Mouse (Mus musculus): ENCODE data around the gene Btn2a2. TPM values are rescaled to one million over a fixed set of nuclear protein-coding genes. Genes with fewer than 3 reads are reported as not detected.
A peak's percentile ranks its signal among the peaks of the same experiment; 100 is the strongest.

Btn2a2 gene
- polyA plus RNA-seq, 1 experiment from 2014 or later = not detected

DNA sequence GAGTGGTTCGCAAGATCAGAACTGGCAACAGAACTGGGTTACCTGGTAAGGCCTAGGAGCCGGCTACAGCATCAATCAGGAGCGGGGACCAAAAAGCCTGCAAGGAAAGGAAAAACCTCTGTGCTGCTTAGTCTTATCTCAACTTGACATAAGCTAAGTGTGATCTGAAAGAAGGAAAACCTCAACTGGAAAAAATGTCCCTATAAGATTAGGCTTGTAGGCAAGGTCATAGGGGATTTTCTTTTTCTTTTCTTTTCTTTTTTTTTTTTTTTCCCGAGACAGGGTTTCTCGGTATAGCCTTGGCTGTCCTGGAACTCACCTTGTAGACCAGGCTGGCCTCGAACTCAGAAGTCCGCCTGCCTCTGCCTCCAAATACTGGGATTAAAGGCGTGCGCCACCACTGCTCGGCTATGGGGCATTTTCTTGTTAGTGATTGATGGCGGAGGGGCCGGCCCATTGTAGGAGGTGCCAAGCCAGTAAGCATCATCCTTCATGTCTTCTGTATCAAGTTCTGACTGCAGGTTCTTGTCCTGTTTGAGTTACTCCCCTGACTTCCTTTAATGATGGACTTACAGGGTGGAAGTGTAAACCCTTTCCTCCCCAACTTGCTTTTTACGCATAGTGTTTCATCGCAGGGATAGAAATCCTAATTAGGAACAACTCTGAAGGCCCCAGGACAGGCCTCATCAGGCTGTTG, 18.3 kb upstream of the Btn2a2 start:
- ATAC-seq = peak; percentile 22; the same call in 1 of the 2 replicates
- Histone ChIP-seq H3K4me3 (ENCODE audit: low read depth, low read length) (no peak overlapping the region), H3K4me2 (ENCODE audit: low read depth, low read length) (peak overlapping the region; percentile 76)

DNA sequence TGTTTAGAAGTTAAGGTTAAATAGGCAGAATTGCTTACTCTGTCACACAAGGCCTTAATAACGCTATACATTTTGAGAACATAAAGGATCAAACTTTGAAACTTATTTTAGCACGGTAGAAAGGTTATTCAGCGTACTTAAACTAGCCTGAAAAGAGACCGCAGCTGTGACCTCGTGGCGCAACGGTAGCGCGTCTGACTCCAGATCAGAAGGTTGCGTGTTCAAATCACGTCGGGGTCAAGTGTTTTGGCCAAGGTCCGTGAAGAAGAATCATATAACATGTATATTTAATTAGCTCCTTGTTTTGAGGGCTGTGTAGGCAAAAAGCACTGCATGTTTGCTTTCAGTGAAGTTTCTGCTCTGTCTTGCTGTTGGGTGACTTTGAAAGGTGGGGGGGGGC, 17.7 kb upstream of the Btn2a2 start:
- 4% methylated on average over 13 of the region's 13 CpGs for WGBS (ENCODE audit: insufficient replicate concordance)
- Histone ChIP-seq H3K4me2 (ENCODE audit: low read depth, low read length) (peak overlapping the region; percentile 76), H3K4me1 (ENCODE audit: insufficient read depth) (peaks cover 17% of the 10 kb centered on the region), H3K4me3 (ENCODE audit: low read depth, low read length) (peak overlapping the region; percentile 36; the same call in 1 of the 2 replicates), H3K9ac (replicated peaks) (no peak overlapping the region; the same call in 1 of the 2 replicates), H3K36me3 (replicated peaks; ENCODE audit: insufficient read depth, low read length) (no peaks in the 10 kb centered on the region), H3K9me3 (ENCODE audit: low read length) (no peaks in the 10 kb centered on the region), H3K27me3 (ENCODE audit: insufficient read depth, low read length) (no peaks in the 10 kb centered on the region), H3K27ac (ENCODE audit: low read depth) (no peak overlapping the region)
- no peak for TF ChIP-seq CTCF (IDR thresholded peaks at IDR 0.05; ENCODE audit: low read depth)
- TF ChIP-seq EP300 (IDR thresholded peaks at IDR 0.05; ENCODE audit: low read depth) = no peak
- DNase-seq (peak; percentile 78), ATAC-seq (peak; percentile 73)

More for the DNA sequence above, 18.3 kb upstream of the Btn2a2 start:
- no peaks in the 10 kb centered on the region for H3K27me3 ChIP-seq (ENCODE audit: insufficient read depth, low read length)
- H3K9me3 ChIP-seq (ENCODE audit: low read length) = no peaks in the 10 kb centered on the region
- TF ChIP-seq EP300 (IDR thresholded peaks at IDR 0.05; ENCODE audit: low read depth) (no peak), CTCF (IDR thresholded peaks at IDR 0.05; ENCODE audit: low read depth) (no peak)
- H3K27ac ChIP-seq (ENCODE audit: low read depth) = no peak overlapping the region
- H3K9ac ChIP-seq (replicated peaks) = no peak overlapping the region
- no peaks in the 10 kb centered on the region for H3K36me3 ChIP-seq (replicated peaks; ENCODE audit: insufficient read depth, low read length)
- peak; percentile 34 for DNase-seq
- 22% methylated on average over 14 of the region's 14 CpGs for WGBS (ENCODE audit: insufficient replicate concordance)
- peaks cover 17% of the 10 kb centered on the region for H3K4me1 ChIP-seq (ENCODE audit: insufficient read depth)

DNA sequence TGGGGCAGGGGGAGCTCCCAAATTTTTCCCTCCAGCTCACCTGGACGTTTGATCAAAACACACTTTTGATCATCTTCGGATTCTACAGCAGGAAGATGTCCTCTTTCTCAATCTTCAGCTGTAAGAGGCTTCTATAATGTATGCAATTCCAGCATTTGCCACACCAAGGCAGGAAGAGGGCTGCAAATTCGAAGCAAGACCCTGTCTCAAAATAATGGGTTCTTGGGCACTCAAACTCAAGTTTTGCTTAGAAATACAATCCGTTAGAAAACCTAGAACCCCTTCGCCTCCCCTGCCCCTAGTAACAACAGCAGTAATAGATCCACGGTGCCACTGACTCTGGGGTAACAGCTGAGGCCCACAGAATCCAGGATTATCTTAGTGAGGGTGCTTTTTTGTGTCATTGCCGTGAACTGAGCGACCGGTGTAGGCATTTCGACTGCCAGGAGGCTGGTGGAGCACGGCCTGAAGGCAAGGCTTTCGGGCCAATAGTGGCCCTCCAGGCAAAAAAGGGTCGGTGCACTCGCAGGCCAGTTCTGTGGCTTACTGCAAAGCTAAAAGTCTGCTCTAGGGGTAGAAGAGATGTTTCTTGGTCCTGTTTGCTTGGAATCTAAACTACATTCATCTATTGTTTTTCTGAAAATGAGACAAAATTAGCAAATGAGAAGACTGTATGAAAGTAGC, 17.1 kb upstream of the Btn2a2 start:
- TF ChIP-seq CTCF (IDR thresholded peaks at IDR 0.05; ENCODE audit: low read depth) (no peak), EP300 (IDR thresholded peaks at IDR 0.05; ENCODE audit: low read depth) (no peak)
- H3K9ac ChIP-seq (replicated peaks) = peak overlapping the region; percentile 67
- DNase-seq (peak; percentile 26), ATAC-seq (peak; percentile 58)
- H3K9me3 ChIP-seq (ENCODE audit: low read length) = no peaks in the 10 kb centered on the region
- 8% methylated on average over 14 of the region's 14 CpGs for WGBS (ENCODE audit: insufficient replicate concordance)
- H3K27me3 ChIP-seq (ENCODE audit: insufficient read depth, low read length) = no peaks in the 10 kb centered on the region
- peaks cover 17% of the 10 kb centered on the region for H3K4me1 ChIP-seq (ENCODE audit: insufficient read depth)
- peak overlapping the region; percentile 76 for H3K4me2 ChIP-seq (ENCODE audit: low read depth, low read length)
- peak overlapping the region; percentile 36 for H3K4me3 ChIP-seq (ENCODE audit: low read depth, low read length)
- H3K36me3 ChIP-seq (replicated peaks; ENCODE audit: insufficient read depth, low read length) = no peaks in the 10 kb centered on the region
- H3K27ac ChIP-seq (ENCODE audit: low read depth) = peak overlapping the region; percentile 45; the same call in 1 of the 2 replicates

DNA sequence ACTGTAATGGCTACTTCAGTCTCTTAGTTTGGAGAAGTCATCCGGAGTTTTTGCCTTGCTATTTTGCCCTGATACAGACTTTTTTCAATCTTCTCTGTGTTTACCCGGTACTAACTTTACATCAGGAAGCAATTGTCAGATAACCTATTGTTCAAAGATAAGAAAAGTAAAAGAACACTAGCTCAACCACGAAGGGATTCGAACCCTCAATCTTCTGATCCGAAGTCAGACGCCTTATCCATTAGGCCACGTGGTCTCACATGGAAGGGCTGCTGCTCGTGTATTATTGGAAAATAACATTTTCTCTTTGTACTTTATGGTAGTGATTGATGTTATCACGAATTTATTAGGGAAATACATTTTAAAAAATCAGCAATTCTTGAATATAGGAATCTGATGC, 15.1 kb upstream of the Btn2a2 start:
- Histone ChIP-seq H3K9ac (replicated peaks) (no peak overlapping the region), H3K36me3 (replicated peaks; ENCODE audit: insufficient read depth, low read length) (no peaks in the 10 kb centered on the region), H3K9me3 (ENCODE audit: low read length) (no peaks in the 10 kb centered on the region), H3K4me3 (ENCODE audit: low read depth, low read length) (no peak overlapping the region), H3K4me1 (ENCODE audit: insufficient read depth) (peaks cover 20% of the 10 kb centered on the region), H3K4me2 (ENCODE audit: low read depth, low read length) (no peak overlapping the region), H3K27ac (ENCODE audit: low read depth) (no peak overlapping the region), H3K27me3 (ENCODE audit: insufficient read depth, low read length) (no peaks in the 10 kb centered on the region)
- ATAC-seq (no peak), DNase-seq (peak; percentile 72)
- no peak for TF ChIP-seq EP300 (IDR thresholded peaks at IDR 0.05; ENCODE audit: low read depth)
- no peak for TF ChIP-seq CTCF (IDR thresholded peaks at IDR 0.05; ENCODE audit: low read depth)
- 2% methylated on average over 9 of the region's 9 CpGs for WGBS (ENCODE audit: insufficient replicate concordance)

DNA sequence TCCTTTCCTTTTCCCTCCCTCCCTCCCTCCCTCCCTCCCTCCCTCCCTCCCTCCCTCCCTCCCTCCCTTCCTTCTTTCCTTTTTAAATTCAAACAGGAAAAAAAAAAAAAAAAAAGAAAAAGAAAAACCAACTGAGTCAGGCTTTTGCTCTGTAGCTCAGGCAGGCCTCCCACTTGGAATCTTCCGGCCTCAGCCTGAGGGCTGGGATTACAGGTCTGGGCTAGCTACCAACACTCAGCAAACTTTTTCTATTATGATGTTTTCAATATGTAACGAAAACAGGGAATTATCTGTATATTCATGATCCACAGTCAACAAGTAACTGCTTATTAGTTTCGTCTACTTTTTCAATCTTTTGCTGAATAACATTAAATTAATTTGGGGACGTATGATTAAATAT, 14.3 kb upstream of the Btn2a2 start:
- H3K9me3 ChIP-seq (ENCODE audit: low read length) = no peaks in the 10 kb centered on the region
- no peak overlapping the region for H3K27ac ChIP-seq (ENCODE audit: low read depth)
- H3K9ac ChIP-seq (replicated peaks) = no peak overlapping the region
- 75% methylated on average over 4 of the region's 4 CpGs for WGBS (ENCODE audit: insufficient replicate concordance)
- ATAC-seq (no peak), DNase-seq (no peak)
- no peak overlapping the region for H3K4me3 ChIP-seq (ENCODE audit: low read depth, low read length)
- TF ChIP-seq EP300 (IDR thresholded peaks at IDR 0.05; ENCODE audit: low read depth) (no peak), CTCF (IDR thresholded peaks at IDR 0.05; ENCODE audit: low read depth) (no peak)
- no peaks in the 10 kb centered on the region for H3K36me3 ChIP-seq (replicated peaks; ENCODE audit: insufficient read depth, low read length)
- no peak overlapping the region for H3K4me2 ChIP-seq (ENCODE audit: low read depth, low read length)
- peaks cover 23% of the 10 kb centered on the region for H3K4me1 ChIP-seq (ENCODE audit: insufficient read depth)
- H3K27me3 ChIP-seq (ENCODE audit: insufficient read depth, low read length) = no peaks in the 10 kb centered on the region

DNA sequence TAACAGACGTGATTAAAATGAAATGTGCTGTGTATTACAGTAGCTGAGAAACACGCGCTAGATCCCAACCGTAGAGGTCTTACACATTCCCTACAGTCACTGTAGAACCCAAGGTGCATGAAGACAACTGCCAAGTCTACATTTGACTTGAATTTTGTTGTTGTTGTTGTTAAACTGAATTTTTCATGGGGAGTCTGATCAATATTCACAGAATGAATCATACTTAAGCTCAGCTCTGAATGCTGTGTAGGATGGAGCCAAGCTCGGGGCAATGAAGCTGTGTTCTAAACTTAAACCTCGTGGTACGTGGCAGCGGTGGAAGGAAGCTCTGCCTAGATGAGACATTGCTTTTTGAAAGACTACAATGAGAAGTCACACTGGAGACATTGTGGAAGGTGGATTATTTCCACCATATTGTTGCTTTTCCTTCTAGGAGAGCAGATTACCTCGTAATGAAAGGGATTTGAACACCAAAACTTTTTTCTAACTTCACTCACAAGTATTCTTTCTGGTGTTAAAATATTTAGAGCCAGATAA, 13.4 kb upstream of the Btn2a2 start:
- H3K4me2 ChIP-seq (ENCODE audit: low read depth, low read length) = peak overlapping the region; percentile 47

More for the DNA sequence above, 13.4 kb upstream of the Btn2a2 start:
- Histone ChIP-seq H3K9ac (replicated peaks) (no peak overlapping the region), H3K27ac (ENCODE audit: low read depth) (no peak overlapping the region), H3K9me3 (ENCODE audit: low read length) (no peaks in the 10 kb centered on the region), H3K27me3 (ENCODE audit: insufficient read depth, low read length) (no peaks in the 10 kb centered on the region), H3K36me3 (replicated peaks; ENCODE audit: insufficient read depth, low read length) (no peaks in the 10 kb centered on the region), H3K4me3 (ENCODE audit: low read depth, low read length) (no peak overlapping the region), H3K4me1 (ENCODE audit: insufficient read depth) (peaks cover 21% of the 10 kb centered on the region)
- DNase-seq (no peak), ATAC-seq (no peak)
- TF ChIP-seq EP300 (IDR thresholded peaks at IDR 0.05; ENCODE audit: low read depth) (no peak), CTCF (IDR thresholded peaks at IDR 0.05; ENCODE audit: low read depth) (no peak)
- 35% methylated on average over 9 of the region's 9 CpGs for WGBS (ENCODE audit: insufficient replicate concordance)

Data from liver, postnatal 0 days (tissue).